Mouse (Mus musculus) liver, embryonic 16.5 days (tissue): ENCODE results near the gene Fbxo33. TPM values are rescaled to one million over a fixed set of nuclear protein-coding genes. Genes with fewer than 3 reads are reported as not detected.

Experiments used
- ATAC-seq: fragments of 200-750 bp; cut with Nextera tagmentation; 2 replicates; pipeline ENCODE4 v1.8.0; 2017; ENCODE audit warnings: low read depth, mild to moderate bottlenecking, moderate number of reproducible peaks, moderate library complexity
- H3K27ac ChIP-seq: fragments of 300-500 bp; sonication (generic); 2 replicates; pipeline ENCODE4 v1.5.1; 2014; ENCODE audit warnings: mild to moderate bottlenecking, low read length
- H3K27me3 ChIP-seq: fragments of 300-500 bp; sonication (generic); 2 replicates; pipeline ENCODE4 v1.6.1; 2014; ENCODE audit warnings: low read depth, low read length, mixed read lengths; ENCODE audit not compliant: control insufficient read depth, insufficient read depth
- H3K36me3 ChIP-seq: fragments of 300-500 bp; sonication (generic); 2 replicates; pipeline ENCODE4 v1.6.1; 2014; ENCODE audit warnings: mild to moderate bottlenecking; ENCODE audit not compliant: control insufficient read depth, insufficient read depth
- H3K4me1 ChIP-seq: fragments of 300-500 bp; sonication (generic); 2 replicates; pipeline ENCODE4 v1.6.1; 2014; ENCODE audit warnings: low read depth, low read length, mixed read lengths; ENCODE audit not compliant: control insufficient read depth
- H3K4me2 ChIP-seq: fragments of 300-500 bp; sonication (generic); 2 replicates; pipeline ENCODE4 v1.6.1; 2014; ENCODE audit warnings: low read depth, low read length, mixed read lengths
- H3K4me3 ChIP-seq: fragments of 300-500 bp; sonication (generic); 2 replicates; pipeline ENCODE4 v1.5.1; 2014; ENCODE audit warnings: low read depth, mild to moderate bottlenecking, low read length
- H3K9ac ChIP-seq: fragments of 300-500 bp; sonication (generic); 2 replicates; pipeline ENCODE4 v1.6.1; 2014; ENCODE audit warnings: low read depth, low read length
- H3K9me3 ChIP-seq: fragments of 300-500 bp; sonication (generic); replicated peaks from 2 replicates; pipeline ENCODE4 v1.6.1; 2016; ENCODE audit warnings: low read length; ENCODE audit not compliant: control insufficient read depth
- WGBS: fragments of 180-500 bp; shearing (Covaris S2); extraction: QIAGEN DNeasy Blood & Tissue Kit; methylation state at CpG from one replicate; pipeline ENCODE4 v1.1.7; 2014; ENCODE audit not compliant: insufficient replicate concordance; 5-methylcytosine and 5-hydroxymethylcytosine counted together
- microRNA-seq: library from miRNA; unstranded; fragments of <30 nt; microRNA quantifications from one replicate; pipeline ENCODE4, GENCODE M21; 2016
- polyA plus RNA-seq: library from polyadenylated mRNA; unstranded; fragments of >200 nt; fragmentation: Nextera tagmentation; extraction: Ambion mirVana; gene quantifications from 2 replicates; pipeline ENCODE4 v1.2.1, GENCODE M21; 2015

Fbxo33 gene
- polyA plus RNA-seq, 1 experiment from 2014 or later, result 2.8 TPM

DNA sequence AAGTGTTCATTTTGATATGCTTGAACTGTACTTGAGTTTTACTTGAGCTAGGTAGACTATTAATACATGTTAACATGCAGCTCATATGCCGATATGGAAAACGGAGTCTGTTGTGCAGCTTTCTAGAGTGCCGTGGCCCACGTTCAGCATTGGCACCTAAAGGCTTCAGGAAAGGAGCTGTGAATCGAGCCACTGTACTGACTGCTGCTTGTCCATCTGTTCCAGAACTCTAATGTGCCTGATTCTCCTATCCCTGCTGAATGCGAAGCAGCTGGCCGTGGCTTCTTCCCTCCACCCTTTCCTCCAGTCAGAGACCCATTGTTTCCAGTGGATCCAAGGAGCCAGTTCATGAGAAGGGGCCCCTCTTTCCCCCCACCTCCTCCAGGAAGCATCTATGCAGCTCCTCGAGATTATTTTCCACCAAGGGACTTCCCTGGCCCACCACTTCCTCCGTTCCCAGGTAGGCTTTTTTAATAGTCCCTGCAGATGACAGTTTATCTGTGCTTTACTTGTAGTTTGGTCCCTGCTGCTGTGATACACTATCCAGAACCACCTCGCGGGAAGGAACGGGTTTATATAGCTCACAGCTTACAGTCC, 31.3 kb downstream of the Fbxo33 start:
- H3K4me3 ChIP-seq, result no peak overlapping the region
- WGBS, result 80% methylated on average over 12 of the region's 12 CpGs
- no peak for ATAC-seq
- no peaks in the 10 kb centered on the region for H3K27me3 ChIP-seq
- H3K9ac ChIP-seq, result no peak overlapping the region
- peaks cover 26% of the 10 kb centered on the region for H3K36me3 ChIP-seq
- no peaks in the 10 kb centered on the region for H3K9me3 ChIP-seq
- no peaks in the 10 kb centered on the region for H3K4me1 ChIP-seq
- H3K27ac ChIP-seq, result no peak overlapping the region
- H3K4me2 ChIP-seq, result no peak overlapping the region

DNA sequence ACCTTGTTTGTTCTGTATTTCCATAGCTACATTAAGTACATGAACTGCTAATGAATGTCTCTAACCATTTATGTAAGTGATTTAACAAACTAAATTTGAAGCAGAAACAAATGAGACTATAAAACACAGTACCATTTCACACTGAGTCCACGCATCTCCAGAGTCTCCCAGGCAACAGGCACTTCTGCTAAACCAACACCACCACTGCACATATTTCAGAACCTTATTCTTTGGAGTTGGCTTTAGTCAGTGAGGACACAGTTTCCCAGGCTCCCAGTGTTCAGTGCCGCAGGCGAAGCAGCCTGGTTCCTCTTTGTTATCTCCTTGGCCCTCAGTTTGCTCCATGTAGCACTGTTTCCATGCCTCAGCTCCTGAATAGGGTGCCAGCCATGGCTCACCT, 41.7 kb downstream of the Fbxo33 start:
- Histone ChIP-seq H3K4me3 (no peak overlapping the region), H3K9ac (no peak overlapping the region), H3K4me1 (no peaks in the 10 kb centered on the region), H3K4me2 (no peak overlapping the region), H3K9me3 (no peaks in the 10 kb centered on the region), H3K27me3 (no peaks in the 10 kb centered on the region), H3K36me3 (peaks cover 46% of the 10 kb centered on the region), H3K27ac (no peak overlapping the region)
- ATAC-seq, result no peak
- WGBS, result 77% methylated on average over 3 of the region's 3 CpGs

DNA sequence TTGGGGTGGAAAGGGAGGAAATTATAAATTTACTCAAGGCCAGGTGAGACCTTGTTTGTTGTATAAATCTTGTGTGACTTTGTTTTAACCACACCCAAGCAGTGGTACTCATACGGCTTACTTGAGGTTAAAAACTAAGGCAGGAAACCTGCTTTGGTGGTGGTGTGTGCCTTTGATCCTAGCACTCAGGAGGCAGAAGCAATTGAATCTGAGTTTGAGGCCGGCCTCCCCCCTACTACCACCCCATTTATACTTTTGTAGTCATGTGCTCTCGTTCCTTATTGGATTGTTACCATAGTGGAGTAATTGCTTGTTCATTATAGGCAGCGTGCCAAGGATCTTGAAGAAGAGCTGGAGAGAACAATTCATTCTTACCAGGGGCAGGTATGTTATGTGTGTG, 49.6 kb downstream of the Fbxo33 start:
- no peak overlapping the region for H3K4me2 ChIP-seq
- peaks cover 21% of the 10 kb centered on the region for H3K36me3 ChIP-seq
- no peak overlapping the region for H3K4me3 ChIP-seq
- 77% methylated on average over 4 of the region's 4 CpGs for WGBS
- H3K9me3 ChIP-seq, result no peaks in the 10 kb centered on the region
- H3K27me3 ChIP-seq, result no peaks in the 10 kb centered on the region
- no peaks in the 10 kb centered on the region for H3K4me1 ChIP-seq
- no peak overlapping the region for H3K27ac ChIP-seq
- no peak overlapping the region for H3K9ac ChIP-seq
- ATAC-seq, result no peak

DNA sequence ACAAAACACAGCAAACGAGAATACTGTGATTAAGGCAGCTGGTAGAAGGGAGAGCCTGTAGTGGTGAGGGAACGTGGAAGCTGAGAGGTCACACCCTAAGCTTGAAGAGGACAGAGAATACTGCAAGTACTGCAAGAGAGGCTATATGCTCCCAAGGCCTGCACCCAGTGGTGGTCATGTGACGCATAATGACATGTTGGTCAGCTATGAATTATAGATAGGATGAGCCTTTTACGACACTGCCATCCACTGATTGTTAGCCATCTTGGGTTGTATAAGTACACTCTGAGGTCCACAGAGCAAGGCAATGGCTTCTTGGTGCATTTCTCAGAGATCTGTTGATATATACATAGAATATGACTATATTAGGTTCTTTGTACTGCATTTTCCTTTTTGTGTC, 53.0 kb downstream of the Fbxo33 start:
- 77% methylated on average over 4 of the region's 4 CpGs for WGBS
- no peak overlapping the region for H3K4me2 ChIP-seq
- H3K4me3 ChIP-seq, result no peak overlapping the region
- H3K27me3 ChIP-seq, result no peaks in the 10 kb centered on the region
- no peaks in the 10 kb centered on the region; the same call in 1 of the 2 replicates for H3K4me1 ChIP-seq
- H3K27ac ChIP-seq, result no peak overlapping the region
- no peak for ATAC-seq
- H3K9me3 ChIP-seq, result no peaks in the 10 kb centered on the region
- H3K36me3 ChIP-seq, result peaks cover 26% of the 10 kb centered on the region
- no peak overlapping the region for H3K9ac ChIP-seq

DNA sequence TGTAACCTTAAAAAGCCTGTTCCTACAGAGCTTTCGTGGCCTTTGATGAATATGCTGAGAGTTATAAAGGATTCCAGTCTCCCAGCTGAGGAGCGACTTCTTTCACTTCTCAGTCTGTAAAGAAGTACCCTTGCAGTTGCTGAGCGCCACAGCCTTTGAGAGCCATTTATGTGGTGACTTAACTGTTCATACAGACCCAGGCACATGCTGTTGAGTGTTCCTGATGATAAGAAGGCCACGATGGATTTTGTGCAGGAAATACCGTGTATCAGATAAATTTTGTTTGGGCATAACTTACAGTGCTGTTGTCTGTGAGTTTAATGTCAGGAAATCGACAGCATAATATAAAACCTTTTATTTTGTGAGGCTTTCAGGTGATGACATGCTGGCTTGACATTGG, 55.0 kb downstream of the Fbxo33 start:
- Histone ChIP-seq H3K4me3 (no peak overlapping the region), H3K4me2 (no peak overlapping the region), H3K27me3 (no peaks in the 10 kb centered on the region), H3K4me1 (no peaks in the 10 kb centered on the region; the same call in 1 of the 2 replicates), H3K36me3 (peaks cover 27% of the 10 kb centered on the region), H3K9ac (no peak overlapping the region), H3K27ac (no peak overlapping the region), H3K9me3 (no peaks in the 10 kb centered on the region)
- no peak for ATAC-seq
- 42% methylated on average over 6 of the region's 6 CpGs for WGBS

DNA sequence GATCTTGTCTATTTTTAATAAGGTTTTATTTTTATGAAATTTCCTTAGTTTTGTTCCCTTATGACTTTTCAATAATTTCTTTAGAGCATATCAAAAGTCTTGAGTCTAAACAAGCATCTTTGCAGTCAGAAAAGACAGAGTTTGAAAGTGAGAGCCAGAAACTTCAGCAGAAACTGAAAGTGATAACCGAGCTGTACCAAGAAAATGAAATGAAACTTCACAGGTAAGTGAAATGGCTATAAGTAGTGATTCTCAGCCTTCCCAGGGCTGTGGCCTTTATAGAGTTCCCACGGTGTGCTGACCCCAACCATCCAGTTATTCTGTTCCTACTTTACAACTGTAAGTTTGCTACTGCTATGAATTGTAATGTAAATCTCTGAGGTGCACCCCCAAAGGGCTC, 56.7 kb downstream of the Fbxo33 start:
- Histone ChIP-seq H3K4me3 (no peak overlapping the region), H3K27me3 (no peaks in the 10 kb centered on the region), H3K36me3 (peaks cover 31% of the 10 kb centered on the region), H3K9ac (no peak overlapping the region), H3K4me2 (no peak overlapping the region), H3K27ac (no peak overlapping the region), H3K9me3 (no peaks in the 10 kb centered on the region), H3K4me1 (no peaks in the 10 kb centered on the region; the same call in 1 of the 2 replicates)
- ATAC-seq, result no peak
- WGBS, result 76% methylated on average over 2 of the region's 2 CpGs

DNA sequence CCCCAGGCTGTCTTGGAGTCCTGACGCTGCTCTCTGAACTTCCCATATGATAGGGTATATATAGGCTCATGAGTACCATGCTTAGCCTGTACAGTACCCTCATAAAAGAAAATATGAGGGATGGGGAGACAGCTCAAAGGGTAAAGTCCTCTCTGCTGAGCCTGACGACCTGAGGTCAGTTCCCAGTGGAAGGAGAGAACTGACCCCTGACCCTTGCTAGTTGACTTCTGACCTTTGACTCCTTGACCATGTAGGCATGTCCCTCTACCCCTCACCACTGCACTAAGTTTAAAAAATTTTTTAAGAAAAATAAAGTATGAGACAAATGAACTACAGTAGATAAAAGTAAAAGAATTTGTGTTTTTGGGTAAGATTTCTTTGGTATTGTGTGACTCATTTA, 58.4 kb downstream of the Fbxo33 start:
- 55% methylated on average over 2 of the region's 2 CpGs for WGBS
- no peak for ATAC-seq
- no peak overlapping the region for H3K27ac ChIP-seq
- no peak overlapping the region for H3K4me3 ChIP-seq
- no peaks in the 10 kb centered on the region; the same call in 1 of the 2 replicates for H3K4me1 ChIP-seq
- no peak overlapping the region for H3K4me2 ChIP-seq
- peaks cover 31% of the 10 kb centered on the region for H3K36me3 ChIP-seq
- no peak overlapping the region for H3K9ac ChIP-seq
- H3K9me3 ChIP-seq, result no peaks in the 10 kb centered on the region
- H3K27me3 ChIP-seq, result no peaks in the 10 kb centered on the region

Small RNAs within 50 kb of the gene (microRNA-seq; reads per million reads assigned to microRNA genes)
- gene Gm27284, result not detected

Other genes starting within 250 kb of the Fbxo33 start
- gene Sec23a, start 207.7 kb downstream of the Fbxo33 start, polyA plus RNA-seq, result 28.6 and 29.5 TPM in 2 replicates
- gene Gemin2, start 206.3 kb downstream of the Fbxo33 start, polyA plus RNA-seq, result 15.7 and 18.9 TPM in 2 replicates
- 45.9 and 51.2 TPM in 2 replicates for gene Trappc6b, start 158.3 kb downstream of the Fbxo33 start, polyA plus RNA-seq
- 25.1 and 32.1 TPM in 2 replicates for gene Pnn, start 152.8 kb downstream of the Fbxo33 start, polyA plus RNA-seq
- gene Mia2, start 123.9 kb downstream of the Fbxo33 start, polyA plus RNA-seq, result 53.3 and 56.2 TPM in 2 replicates